Mouse (Mus musculus) liver (tissue): ENCODE measurements around the gene Zfp830.

Source experiments
- DNase-seq: peaks from one replicate; pipeline ENCODE4 v3.0.0-alpha.2; 2020; ENCODE audit warnings: mixed read lengths

Zfp830 gene

DNA sequence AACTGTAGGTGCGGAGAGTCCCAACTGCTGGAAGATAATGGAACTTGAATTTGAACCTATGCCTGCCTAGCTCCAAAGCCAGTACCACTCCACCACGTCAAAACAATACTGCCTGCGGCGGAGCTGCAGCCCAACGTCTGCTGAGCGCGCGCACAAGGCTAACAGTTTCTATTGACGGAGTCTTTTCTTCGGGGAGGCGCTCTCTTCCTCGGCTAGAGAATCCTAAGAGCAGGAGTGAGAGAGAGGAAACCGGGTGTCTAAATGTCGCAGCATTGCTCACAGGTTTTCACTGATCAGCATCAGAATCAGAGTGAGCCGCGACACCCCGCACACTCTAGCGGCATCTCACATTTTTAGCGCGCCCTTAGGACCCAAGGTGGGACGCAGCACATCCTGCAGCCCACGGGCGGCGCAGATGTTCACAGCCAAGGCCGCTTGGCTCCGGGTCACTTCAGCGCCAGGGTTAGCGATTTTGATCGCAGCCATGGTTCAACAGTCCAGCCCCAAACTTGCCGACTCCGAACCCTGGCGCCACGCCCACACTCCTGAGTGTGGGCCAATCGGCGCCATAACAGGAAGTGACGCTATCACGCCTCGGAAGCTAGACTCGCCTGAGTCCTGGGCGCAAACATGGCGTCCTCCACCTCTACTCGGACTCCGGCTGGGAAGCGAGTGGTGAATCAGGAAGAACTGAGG lies at the start of gene Zfp830, which contains the start of gene Cct6b:
Gene Zfp830 (plus strand): TSS at position 604 of the 696 bp plus-strand sequence.
Gene Cct6b (minus strand): TSS at position 580 of the 696 bp plus-strand sequence.
- DNase-seq: peak; percentile 94

DNA sequence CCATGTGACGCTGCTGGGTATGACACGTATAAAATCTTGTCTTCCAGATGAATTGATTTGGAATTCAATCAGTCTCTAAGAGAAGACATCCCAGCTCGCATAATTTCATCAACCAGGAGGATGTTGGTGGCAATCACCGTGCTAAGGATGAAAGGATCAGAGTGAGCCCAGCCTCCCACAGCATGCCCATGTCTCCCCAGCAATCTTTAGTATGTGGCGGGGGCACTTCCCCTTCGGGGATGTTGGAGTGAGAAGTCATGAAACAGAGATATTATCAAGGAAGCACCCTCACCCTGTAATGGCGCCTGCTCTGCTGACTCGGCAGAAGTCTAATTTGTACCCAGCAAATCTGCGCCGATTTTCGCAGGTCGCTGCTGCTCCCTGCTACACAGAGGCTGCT lies 44.9 kb upstream of the Zfp830 start:
- DNase-seq: no peak

DNA sequence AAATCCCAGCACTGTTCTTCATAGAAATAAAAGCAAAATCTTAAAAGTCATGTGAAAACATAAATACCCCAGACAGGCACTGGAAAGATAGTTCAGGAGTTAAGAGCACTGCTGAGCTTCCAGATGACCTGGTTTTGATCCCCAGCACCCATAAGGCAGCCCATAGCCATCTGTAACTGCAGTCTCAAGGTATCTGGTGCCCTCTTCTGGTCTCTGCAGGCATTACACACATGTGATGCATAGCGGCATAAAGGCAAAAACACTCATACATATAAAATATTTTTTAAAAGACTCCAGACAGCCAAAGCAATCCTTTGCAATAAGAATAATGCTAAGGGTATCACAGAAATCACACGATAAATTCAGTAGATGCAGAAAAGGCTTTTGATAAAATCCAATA lies 37.3 kb upstream of the Zfp830 start:
- DNase-seq: no peak

DNA sequence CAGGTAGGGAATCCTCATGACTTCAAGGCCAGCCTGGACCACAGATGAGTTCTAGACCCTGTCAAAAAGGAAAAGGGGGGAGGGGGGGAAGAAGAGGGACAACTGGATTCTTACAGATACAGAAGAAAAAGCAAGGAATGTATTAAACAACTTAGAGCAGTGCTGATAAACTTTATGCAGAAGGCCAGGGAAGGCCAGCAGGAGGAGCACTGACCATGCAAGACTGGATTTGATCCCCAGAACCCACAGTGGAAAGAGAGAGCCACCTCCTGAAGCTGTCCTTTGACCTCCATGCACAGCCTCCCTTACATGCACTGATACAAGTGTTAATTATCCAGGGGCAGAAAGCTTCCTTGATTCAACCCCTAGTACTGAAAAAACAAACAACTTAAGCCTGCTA lies 29.9 kb upstream of the Zfp830 start:
- no peak for DNase-seq

DNA sequence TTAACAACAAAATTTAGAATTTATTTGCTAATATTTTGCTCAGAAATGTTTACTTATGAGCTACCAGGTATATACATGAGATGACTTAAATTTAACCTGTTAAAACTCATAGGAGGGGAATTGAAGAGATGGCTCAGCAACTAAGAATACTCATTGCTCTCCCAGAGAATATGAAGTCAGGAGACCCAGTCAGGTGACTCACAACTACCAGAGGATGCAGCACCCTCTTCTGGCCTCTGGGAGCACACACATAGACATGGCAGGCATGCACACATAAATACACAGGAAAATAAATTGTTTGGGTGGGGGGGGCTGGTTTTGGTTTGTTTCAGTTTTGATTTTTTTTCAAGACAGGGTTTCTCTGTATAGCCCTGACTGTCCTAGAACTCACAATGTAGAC lies 25.1 kb upstream of the Zfp830 start:
- DNase-seq: no peak

DNA sequence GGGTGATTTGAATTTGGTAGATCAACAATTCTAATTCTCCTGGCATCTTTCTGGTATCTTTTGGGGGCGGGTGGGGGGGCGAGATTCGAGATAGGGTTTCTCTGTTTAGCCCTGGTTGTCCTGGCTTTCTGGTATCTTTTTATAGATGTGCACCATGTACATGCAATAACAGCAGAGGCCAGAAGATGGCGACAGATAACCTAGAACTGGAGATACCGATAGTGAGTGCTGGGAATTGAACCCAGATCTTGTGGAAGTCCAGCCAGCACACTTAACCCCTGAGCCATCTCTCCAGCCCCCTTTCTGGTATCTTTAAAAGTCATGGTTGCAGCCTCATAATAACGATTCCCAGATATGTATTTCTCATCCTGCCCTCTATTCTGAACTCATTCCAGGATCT lies 18.0 kb upstream of the Zfp830 start:
- peak; percentile 69 for DNase-seq

DNA sequence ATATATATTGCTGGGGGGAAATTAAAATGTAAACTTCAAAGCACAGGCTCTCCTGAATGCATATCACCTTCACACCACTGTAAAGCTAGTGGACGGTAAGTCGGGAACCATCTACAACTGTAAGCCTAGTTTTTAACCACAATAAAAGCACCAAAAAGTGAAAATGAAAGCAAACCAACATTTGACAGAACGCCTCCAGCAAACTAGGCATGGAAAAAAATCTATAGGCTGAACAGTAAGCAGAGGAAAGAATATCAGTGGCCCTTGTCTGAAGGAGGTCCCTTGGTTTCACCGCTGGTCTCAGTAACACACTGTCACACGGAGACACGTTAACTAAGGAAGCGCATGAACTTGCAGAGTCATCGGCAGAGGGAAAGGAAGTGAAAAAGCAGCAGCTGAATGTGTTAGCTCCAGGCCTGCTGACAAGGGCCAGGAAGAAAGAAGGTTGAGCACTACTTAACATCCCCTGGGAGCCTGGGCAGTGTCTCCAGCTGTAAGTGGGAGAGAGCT lies 17.2 kb upstream of the Zfp830 start:
- peak; percentile 49 for DNase-seq

DNA sequence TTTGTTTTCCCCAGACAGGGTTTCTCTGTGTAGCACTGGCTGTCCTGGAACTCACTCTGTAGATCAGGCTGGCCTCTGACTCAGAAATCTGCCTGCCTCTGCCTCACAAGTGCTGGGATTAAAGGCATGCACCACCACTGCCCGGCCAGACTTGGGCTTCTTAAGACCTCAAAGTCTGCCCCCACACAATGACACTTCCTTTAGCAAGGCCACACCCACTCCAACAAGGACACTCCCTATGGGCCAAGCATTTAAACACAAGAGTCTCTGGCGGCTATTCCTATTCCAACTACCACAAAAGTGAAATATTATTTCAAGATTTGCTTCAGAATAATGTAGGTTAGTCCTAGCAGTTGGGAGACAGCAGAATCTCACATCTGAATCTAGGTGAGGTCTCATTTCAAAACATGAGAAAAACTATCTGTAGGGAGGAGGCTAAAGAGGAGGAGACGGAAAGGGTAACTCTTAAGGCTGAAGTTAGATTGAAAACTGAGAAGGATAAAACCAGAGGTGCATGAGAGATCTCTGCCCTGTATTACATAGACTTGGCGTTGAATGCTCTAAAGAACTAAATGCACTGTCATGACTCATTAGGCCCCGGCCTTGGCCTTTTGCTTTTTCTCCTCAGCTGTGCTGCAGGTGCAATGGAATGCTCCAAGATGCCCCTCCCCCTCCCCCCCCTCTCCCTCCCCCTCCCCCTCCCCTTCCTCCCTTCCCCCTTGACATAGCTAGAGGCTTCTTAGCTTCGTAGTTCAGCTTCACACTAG lies 11.6 kb upstream of the Zfp830 start:
- no peak for DNase-seq

DNA sequence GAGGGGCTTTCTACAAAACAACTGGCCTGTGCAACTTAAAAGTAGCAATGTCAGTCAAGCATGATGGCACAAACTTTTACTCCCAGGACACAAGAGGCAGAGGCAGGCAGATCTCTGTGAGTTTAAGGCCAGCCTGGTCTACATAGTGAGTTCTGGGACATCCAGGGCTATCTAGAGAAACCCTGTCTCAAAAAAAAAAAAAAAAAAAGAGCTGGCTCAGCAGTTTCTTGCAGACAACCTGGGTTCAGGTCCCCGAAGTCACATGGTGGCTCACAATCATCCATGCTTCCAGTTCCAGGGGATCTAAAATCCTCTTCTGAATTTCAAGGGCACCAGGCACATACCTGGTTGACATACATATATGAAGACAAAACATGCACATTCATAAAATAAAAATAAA lies 8.2 kb upstream of the Zfp830 start:
- no peak for DNase-seq

DNA sequence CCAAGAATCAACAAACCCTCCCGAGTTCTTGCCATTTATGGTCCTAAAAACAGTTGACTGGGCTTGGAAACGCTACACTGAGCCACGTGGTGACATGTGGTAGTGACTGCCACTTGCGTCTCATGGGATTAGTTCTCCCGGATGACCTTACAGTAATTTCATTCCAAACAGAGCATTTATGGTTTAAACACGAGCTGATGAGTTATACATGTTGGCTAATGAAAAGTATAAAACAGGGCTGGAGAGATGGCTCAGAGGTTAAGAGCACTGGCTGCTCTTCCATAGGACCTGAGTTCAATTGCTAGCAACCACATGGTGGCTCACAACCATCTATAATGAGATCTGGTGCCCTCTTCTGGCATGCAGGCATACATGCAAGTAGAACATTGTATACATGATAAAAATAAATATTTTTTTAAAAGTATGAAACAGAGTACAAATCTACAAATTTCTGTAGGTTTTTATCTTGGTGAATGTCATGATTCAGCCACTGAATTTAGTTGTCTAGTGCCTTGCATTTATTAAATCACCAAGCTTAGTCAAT lies 1.8 kb upstream of the Zfp830 start:
- no peak for DNase-seq

DNA sequence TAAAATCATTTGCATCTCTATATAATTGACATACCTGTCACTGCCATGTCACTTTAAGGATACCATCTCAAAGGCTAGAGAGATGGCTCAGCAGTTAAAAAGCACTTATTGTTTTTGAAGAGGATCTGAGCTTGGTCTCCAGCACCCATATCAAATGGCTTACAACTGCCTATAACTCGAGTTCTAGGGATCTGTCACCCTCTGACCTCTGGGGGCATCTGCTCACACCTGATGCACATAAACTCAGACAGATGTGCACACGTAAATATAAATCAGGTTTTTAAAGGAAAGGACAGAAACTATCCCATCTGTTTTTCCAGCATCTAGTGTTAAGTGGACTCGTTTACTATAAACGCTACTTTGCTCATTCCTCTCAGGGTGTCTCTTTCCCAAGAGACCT lies 884 bp upstream of the Zfp830 start:
- no peak for DNase-seq

DNA sequence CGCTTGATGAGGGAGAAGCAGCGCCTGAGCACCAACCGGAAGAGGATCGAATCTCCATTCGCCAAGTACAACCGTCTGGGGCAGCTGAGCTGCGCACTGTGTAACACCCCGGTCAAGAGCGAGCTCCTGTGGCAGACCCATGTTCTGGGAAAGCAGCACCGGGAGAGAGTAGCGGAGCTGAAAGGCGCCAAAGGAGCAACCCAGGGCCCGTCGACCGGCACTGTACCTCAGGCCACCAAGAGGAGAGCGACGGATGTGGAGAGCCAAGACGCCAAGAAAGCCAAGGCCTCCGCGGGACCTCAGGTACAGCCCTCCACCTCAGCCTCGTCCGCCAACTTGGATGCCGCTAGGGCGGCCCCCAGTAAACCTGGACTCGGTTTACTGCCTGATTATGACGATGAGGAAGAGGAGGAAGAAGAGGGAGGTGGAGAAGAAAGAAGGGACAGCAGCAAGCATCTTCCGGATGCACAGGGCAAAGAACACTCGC lies 336 bp downstream of the Zfp830 start:
- DNase-seq: peak; percentile 35

DNA sequence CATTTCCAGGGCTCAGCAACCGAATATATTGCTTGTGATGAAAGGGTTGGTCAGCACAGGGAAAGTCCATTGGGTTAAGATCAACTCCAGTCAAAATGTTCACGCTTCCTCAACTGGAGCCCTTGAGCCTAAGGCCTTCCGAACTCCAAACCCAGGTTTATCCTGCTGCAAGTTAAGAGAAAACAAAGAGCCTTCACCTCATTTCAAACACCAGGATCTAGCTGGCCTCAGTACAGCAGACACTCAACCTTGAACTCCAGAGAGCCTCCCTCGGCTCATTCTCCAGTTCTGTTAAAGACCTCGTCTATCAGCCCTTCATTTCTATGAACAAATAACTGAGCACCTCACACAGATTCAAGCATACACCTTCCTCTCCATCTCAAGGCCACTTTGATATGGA lies 16.0 kb downstream of the Zfp830 start:
- no peak for DNase-seq

DNA sequence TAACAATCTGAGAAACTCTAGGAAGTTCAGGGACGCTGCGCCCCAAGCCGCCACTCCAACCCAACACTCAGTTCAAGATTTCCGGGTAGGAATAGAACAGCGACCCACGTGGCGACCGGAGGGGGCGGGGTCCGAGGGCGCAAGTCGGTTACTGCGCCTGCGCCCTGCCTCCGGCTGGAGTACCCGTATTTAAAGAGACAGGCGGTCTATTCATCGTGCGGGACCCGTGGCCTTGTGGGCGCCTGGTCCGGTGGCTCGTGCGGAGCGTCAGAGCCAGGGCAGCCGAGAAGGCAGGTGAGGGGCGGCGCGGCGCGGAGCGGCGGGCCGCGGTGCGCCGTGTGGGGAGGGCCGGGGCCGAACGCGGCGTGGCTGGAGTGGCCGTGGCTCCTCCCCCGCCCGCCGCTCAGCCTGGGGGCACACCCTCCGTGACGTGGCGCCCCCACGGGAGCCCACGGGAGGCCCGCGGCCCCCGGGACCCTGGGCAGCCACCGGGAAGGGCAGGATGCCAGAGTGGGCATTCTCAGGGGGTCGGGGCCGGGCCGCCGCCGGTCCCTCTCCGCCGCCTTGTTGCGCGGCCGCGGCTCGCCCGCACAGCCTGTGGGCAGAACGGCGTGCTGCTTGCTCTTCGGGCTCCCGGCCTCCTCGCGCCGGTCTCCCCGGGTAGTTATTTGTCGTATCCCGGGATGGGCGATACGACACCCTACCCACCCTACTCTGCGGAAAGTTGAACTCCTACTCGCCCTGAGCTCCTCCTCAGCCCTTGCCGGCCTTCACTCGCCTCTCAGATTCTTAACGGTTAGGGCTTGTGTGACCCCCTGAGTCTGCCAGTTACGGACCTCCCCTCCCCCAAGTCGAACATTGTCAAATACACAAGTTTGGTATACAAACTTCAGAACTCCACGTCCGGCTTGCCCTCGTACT lies 17.1 kb downstream of the Zfp830 start, which contains the start of gene Lig3:
Gene Lig3 (plus strand): TSS at position 126 of the 921 bp plus-strand sequence.
- DNase-seq: peak; percentile 93

DNA sequence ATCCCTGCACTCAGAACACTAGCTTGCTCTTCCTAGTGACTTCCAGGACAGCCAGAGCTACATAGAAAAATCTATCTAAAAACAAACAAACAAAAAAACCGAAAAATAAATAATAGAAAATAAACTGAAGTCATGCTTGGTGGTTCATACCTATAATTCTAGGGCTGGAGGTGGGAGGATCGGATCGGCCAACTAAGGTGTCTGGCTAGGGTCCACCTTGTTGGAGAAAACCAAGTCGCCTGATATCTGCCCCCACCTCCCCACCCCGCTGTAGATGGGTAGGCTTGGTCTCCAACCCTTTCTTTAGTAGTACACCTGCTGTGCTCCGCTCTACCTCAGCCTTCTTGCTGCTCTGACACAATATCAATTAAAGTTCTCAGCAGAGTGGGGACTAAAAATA lies 18.1 kb downstream of the Zfp830 start:
- DNase-seq: no peak

DNA sequence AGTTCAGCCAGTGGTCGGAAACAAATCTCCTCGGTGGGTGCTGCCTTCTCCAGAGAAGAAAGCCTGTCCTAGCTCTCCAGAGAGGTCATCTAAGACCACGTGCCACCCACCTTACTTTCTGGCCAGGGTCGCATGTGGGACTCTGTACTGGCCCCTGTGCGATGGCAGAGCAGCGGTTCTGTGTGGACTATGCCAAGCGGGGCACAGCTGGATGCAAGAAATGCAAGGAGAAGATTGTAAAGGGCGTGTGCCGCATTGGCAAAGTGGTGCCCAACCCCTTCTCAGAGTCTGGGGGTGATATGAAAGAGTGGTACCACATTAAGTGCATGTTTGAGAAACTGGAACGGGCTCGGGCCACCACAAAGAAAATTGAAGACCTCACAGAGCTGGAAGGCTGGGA lies 19.3 kb downstream of the Zfp830 start:
- DNase-seq: no peak

DNA sequence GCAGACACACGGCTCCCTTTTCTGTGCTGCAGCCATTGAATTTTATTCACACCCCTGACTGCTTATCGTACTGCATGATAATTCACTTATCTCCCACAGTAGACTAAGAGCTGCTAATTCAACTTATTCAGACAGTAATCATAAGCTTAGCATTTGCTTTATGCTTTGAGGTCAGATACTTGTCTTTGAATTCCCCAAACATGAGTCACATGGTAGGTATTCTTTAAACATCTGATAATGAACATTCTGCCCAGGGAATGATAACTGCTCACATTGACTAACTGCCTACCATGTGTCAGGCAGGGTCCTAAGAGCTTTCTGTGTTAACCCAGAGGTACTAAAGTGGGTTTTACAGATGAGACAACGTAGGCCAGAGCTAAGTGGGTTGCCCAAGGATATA lies 42.5 kb downstream of the Zfp830 start:
- DNase-seq: no peak

DNA sequence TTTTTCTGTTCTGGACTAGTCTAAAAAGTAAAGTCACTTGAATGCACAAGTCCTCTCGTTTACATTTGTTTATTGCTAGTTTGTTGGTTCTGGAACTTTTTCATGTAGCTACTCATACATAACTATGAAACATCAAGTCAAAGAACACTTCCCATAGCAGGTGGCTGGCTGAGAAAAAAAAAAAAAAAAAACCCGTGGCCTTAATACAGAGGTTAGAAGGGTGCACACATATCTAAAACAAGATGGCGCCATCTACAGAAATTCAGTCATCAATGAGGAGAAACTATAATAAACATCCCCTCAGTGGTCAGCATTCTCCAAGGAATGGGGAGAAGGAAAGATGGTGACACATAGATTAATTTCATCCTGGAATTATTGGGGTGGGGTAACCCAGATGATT lies 43.2 kb downstream of the Zfp830 start:
- DNase-seq: no peak

DNA sequence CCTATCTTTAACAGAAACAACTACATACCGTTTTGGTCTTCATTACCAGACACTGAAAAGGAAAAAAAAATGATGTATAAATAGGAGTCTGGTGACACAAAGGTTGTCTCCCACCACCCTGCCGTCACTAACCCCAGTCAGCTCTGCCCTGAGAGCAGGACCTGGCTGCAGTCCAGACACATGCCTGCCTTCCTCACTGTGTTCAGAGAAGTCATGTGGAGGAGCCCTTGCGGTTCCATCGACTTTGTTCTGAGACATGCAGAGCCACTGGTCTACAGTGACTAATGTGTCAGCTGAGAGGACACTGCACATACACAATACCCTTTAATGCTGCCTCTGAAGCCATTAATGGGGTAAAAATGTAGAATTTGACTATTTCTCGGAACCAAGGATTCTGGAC lies 44.3 kb downstream of the Zfp830 start:
- DNase-seq: no peak
